Mouse (Mus musculus) right cerebral cortex, postnatal 25 days (tissue): ENCODE results near the gene Cdkn2aipnl.

Source experiments
- DNase-seq: peaks from one replicate; pipeline ENCODE4 v3.0.0; 2022

Cdkn2aipnl gene

DNA sequence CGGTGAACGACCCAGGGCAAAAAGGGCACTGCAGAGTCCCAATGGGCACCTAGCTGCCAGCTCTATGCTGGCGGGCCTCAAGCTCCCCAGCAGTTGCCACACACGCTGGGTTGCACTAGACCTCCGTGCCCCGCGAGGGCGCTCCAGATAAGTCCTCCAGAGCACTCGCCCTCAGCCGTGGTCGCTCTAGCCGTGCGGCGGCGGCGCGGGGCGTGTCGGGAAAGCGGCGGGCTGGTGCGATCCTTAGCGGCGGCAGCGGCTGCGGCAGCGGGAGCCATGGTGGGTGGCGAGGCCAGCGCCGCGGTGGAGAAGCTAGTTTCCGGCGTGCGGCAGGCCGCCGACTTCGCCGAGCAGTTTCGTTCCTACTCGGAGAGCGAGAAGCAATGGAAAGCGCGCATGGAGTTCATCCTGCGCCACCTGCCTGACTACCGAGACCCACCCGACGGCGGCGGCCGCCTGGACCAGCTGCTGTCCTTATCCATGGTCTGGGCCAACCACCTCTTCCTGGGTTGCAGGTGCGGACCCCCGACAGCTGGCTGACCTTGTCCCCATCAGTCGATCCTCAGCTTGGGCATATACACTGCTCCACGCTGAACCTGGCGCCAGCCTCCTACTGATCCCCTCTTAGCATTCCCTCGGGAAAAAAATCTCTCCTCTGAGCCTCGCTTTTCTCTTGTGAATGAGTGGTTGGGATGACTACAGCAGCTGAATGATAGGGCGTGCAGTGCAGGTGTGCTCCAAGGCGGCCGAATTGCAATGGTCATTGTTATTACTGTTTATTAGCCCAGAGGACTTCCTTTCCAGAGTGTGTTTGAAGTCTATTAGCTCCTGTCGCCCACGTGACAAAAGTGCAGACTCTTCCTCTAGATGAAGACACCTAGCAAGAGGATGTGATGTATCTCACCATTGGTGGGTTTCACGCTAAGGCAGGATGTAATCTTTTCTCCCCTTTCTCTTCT lies at the start of gene Cdkn2aipnl:
Gene Cdkn2aipnl (plus strand): TSS at position 219 of the 959 bp plus-strand sequence.
- peak; percentile 96 for DNase-seq

GRCm38 (mm10) chr11:51917951-51918350 lies 49.5 kb upstream of the Cdkn2aipnl start:
- DNase-seq, result no peak

GRCm38 (mm10) chr11:51918576-51918975 lies 48.9 kb upstream of the Cdkn2aipnl start:
- no peak for DNase-seq

- DNase-seq, result no peak
Observed at GRCm38 (mm10) chr11:51921355-51922125, 45.9 kb upstream of the Cdkn2aipnl start.

DNA sequence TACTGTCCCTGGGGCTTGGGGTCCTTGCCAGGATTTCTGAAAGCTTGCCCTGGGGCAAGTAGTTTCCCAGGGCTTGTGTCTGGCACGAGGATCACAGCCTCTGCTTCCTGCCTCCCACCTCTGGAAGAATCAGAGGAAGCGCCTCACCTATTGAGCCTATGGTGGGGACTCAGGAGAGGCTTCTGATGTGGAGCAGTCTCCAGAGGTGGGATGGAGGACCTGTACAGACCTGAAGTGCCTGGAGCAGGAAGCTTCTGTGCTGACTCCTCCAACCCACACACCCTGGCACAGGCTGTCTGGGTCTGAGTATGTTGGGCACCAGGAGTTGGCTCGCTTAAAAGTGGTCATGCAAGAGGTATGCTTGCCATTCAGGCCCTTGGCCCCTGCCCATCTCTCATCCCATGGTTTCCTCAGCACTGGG lies 45.0 kb upstream of the Cdkn2aipnl start:
- no peak for DNase-seq

DNA sequence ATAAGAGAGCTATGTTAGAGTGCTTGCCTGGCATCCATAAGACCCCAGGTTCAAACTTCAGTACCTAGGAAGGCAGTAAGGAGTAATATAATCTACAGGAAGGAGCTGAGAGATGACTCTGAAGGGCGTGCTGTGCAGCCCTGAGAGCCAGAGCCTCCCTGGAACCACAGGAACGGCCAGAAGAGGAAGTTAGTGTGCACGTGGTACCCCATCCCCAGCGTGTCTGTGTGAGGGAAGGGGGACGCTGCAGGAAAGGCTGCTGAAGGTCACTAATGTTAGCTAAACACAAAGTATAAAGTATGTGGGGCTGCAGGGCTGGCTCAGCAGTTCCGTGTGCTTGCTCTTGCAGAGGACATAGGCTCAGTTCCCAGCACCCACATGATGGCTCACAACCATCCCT lies 41.9 kb upstream of the Cdkn2aipnl start:
- DNase-seq, result no peak

DNA sequence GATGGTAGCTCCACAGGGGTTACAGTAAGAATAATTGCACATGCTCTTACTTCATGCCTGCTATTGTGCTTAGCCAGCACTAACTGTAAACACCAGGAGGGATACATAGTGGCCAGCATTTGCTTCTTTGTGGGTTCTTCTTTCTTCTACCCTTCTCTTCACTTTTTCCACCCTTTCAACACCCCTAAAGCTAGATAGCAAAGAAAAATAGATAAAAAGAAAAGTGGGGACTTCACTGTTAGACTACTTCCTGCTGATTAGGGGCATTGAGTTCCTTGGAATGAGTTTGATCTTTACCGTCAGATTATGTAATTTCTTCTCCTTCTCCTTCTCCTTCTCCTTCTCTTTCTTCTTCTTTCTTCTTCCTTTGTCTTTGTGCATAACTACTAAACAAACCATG lies 41.1 kb upstream of the Cdkn2aipnl start:
- no peak for DNase-seq

DNA sequence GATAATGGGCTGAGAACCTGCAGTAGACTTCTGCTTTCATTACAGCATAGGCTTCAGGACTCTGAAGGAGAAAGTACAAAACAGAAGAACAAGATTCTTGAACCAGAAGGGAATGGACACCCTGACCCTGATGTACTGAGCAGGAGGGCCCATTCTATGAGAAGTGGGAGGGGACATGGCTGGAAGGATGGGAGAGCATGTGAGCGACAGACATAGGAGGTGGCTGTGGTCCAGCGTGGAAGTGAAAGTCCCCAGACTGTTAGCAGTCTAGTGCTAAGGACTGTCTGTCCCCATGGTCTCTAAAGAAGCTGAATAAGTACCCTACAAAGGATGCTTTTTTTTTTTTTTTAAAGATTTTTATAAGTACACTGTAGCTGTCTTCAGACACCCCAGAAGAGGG lies 40.4 kb upstream of the Cdkn2aipnl start:
- DNase-seq, result no peak

GRCm38 (mm10) chr11:51931138-51931537 lies 36.3 kb upstream of the Cdkn2aipnl start:
- no peak for DNase-seq

DNA sequence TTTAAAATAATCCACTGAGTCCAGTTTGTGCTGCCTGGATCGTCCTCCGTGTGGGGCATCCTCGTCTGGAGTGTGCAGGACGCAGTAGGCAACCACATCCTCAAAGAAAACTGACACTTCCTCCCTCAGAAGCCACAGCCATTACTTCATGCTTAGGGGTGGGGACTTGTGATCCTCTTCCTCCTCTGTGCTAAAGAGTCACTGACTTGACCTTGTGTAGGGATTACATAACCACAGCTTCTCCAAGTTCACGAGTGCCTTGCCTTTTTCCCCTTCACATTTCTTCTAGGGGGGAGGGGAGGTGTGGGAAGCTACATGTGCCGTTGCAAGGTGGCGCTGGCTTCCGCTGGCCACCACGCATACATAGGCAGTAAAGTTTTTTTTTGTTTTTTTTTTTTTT lies 35.7 kb upstream of the Cdkn2aipnl start:
- DNase-seq, result no peak

DNA sequence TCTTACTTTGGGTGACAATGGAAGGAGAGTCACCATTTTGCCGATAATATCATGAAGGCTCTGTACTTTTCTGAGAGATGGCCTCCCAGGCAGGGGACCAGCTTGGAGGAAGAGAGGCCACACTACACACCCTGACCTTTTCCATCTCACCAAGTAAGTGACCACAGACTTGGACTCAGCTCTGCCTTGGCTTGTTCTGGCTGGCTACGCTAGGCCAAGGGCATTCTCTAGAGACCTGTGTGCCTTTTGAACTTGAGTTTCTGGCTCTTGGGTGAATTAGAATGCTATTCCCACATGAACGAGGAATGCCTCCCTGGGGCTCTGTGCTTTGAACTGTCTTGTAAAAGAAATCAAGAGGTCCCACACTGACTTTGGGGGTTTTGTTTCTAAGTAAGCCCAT lies 33.2 kb upstream of the Cdkn2aipnl start:
- DNase-seq, result no peak

GRCm38 (mm10) chr11:51935636-51936434 lies 31.6 kb upstream of the Cdkn2aipnl start:
- DNase-seq, result no peak

DNA sequence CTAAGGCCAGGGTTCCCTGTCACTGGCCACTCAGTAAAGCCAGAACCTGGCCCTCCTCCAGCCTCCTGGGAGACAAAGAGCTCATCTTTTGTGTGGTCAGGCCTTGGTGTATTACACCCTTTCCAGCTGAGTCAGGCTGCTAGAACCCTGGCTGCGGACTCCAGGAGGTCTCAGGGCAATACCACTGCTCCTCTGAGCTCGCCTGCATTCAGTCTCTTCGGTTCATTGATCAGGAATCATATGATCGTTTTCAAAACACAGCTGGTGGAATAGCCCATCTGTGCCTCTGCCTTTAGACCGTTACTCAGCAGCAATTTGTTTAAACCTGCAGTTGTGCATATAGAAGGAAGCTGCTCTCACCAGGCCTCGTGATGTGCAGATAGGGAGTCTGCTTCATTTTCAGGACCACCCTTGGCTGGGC lies 30.1 kb upstream of the Cdkn2aipnl start:
- no peak for DNase-seq

- no peak for DNase-seq
Observed at GRCm38 (mm10) chr11:51938817-51939589, 28.5 kb upstream of the Cdkn2aipnl start.

DNA sequence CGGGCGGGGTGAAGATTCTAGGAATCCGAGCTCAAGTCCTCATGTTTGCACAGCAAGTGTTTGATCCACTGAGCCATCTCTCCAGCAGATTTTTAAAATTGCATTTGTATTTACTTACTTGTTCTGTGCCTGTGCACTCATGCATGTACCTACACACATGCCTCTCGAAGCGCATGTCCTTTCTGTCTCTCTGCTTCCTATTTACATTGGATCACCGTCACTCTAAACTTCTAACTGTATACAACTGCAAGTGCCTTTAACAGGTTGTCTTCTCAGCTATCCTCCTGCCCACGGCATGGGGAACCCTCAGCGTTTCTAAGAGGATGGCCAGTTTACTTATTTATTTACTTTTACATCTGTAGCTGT lies 27.9 kb upstream of the Cdkn2aipnl start:
- DNase-seq, result no peak

DNA sequence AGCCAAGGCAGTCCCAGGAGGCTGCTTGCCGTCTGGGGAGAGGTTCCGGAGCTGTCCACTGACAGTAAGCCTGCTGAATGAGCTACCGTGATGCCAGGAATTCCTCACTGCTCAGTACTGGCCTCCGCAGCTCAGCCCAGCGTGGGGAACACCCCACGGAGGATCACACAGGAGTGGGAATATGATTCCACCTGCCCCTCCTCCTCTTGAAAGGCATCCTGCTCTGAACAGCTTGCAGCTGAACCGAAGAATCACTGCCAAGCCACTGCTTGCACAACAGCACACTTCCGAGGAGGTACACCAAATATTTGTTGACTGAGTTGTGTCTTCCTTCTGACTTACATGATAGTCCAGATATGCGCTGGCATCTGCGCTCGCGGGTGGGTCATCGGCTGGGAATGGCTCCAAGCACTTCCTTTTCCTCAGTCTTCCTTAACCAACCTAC lies 26.9 kb upstream of the Cdkn2aipnl start:
- peak; percentile 12 for DNase-seq

DNA sequence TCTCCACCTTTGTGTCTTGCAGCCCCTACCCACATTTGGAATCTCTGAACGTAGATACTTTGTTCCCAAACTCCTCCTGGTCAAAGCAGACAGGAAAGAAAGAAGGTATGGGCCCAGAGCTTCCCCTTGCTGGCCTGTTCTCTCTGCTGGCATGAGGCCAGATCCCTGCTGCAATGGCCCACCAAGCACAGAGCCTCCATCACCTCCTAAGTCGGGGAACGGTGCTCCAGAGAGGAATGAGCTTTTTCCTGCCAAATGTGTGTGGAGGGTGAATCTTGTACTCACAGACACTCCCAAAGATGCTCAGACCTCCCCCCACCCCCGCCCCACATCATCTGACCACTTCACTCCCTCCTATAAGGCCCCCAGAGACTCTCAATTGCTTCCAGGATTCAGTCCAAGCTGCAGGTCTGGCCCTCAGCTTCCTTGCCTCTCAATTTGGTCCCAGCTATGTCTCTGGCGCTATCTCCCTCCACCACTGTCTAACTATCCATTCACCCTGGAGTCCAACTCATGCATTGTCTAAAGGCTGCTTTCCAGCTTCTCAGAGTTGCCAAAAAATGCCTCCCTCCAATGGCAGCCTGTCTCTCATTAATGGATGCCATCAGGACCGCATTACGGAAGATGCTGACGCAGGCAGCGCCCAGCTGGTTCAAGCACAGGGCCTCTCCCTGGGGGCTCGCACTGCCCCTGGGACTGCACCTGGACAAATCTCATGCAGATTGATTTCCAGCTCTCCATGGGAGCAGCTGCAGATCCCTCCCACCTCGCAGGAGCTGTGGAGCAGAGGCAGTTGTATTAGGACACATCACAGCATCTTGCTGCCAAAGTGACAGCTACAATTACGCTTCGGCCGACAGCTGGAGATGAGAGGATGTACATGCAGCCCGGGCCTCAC lies 24.6 kb upstream of the Cdkn2aipnl start:
- peak; percentile 16 for DNase-seq

DNA sequence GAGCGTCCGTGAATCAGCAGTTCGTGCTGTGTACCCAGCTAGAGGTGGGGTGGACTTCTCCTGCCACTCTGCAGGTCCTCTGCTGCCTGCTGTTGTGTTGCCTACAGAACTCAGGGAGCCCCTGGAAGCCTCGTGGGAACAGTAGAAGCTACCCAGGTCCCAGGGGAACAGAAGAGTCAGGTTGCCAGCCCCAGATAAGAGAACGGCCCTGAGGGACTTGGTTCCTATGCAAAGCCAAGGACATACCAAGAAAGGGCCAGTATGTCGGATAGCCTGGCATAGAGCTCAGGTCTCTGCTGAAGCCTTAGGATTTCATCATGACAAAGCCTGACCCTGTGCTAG lies 24.0 kb upstream of the Cdkn2aipnl start:
- DNase-seq, result no peak

GRCm38 (mm10) chr11:51944239-51944638 lies 23.2 kb upstream of the Cdkn2aipnl start:
- DNase-seq, result no peak

- peak; percentile 64 for DNase-seq
Observed at GRCm38 (mm10) chr11:51945548-51945947, 21.9 kb upstream of the Cdkn2aipnl start.

DNA sequence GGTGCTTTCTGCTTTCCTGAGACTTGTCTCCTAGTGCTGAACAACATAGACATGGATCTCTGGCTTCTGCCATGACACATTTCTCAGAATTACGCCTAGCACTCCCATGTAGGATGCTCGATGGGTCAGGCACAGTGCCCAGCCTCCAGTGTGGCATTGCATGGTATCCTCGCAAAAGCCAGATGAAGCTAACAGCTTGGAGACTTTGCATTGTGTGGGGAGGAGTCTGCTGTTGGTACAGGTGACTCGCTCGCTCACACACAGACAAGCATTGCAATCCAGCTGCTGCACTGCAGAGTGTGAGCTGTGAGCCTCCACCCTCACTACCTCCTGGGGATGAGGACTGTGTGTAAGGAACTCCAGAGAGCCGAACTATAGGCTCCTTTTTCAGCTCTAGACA lies 21.3 kb upstream of the Cdkn2aipnl start:
- DNase-seq, result peak; percentile 36
